Mouse (Mus musculus) forebrain, embryonic 10.5 days (tissue): Measurements from ENCODE around the gene Hal. TPM values are rescaled to one million over a fixed set of nuclear protein-coding genes. Genes with fewer than 3 reads are reported as not detected.

ENCODE experiments used
- DNase-seq: peaks from one replicate; pipeline ENCODE4 v3.0.0-alpha.2; 2017; ENCODE audit warnings: low spot score; ENCODE audit errors: extremely low spot score
- H3K27ac ChIP-seq: fragments of 300-500 bp; sonication (generic); 2 replicates; pipeline ENCODE4 v1.5.1; 2016; ENCODE audit warnings: mild to moderate bottlenecking
- H3K27me3 ChIP-seq: fragments of 300-500 bp; sonication (generic); 2 replicates; pipeline ENCODE4 v1.6.1; 2016; ENCODE audit warnings: mild to moderate bottlenecking; ENCODE audit not compliant: poor library complexity, severe bottlenecking
- H3K36me3 ChIP-seq: fragments of 300-500 bp; sonication (generic); replicated peaks from 2 replicates; pipeline ENCODE4 v1.6.1; 2016; ENCODE audit warnings: mild to moderate bottlenecking, moderate library complexity
- H3K4me1 ChIP-seq: fragments of 300-500 bp; sonication (generic); 2 replicates; pipeline ENCODE4 v1.6.1; 2016
- H3K4me3 ChIP-seq: fragments of 300-500 bp; sonication (generic); 2 replicates; pipeline ENCODE4 v1.5.1; 2016; ENCODE audit warnings: mild to moderate bottlenecking, moderate library complexity
- H3K9me3 ChIP-seq: fragments of 300-500 bp; sonication (generic); 2 replicates; pipeline ENCODE4 v1.6.1; 2016; ENCODE audit warnings: mild to moderate bottlenecking, moderate library complexity
- WGBS: fragments of 180-500 bp; shearing (Covaris S2); methylation state at CpG from one replicate; pipeline ENCODE4 v1.1.7; 2016; 5-methylcytosine and 5-hydroxymethylcytosine counted together
- polyA plus RNA-seq: library from polyadenylated mRNA; unstranded; fragments of >200 nt; fragmentation: Nextera tagmentation; extraction: Ambion mirVana; gene quantifications from 2 replicates; pipeline ENCODE4 v1.2.1, GENCODE M21; 2016

Gene Hal
- 0.12 and 0.26 TPM in 2 replicates for polyA plus RNA-seq

- Histone ChIP-seq H3K36me3 (peaks cover 21% of the 10 kb centered on the region), H3K27me3 (no peaks in the 10 kb centered on the region), H3K27ac (peak within 1 kb of the TSS; percentile 11; the same call in 1 of the 2 replicates), H3K4me3 (no peak within 1 kb of the TSS), H3K9me3 (no peaks in the 10 kb centered on the region), H3K4me1 (peaks cover 25% of the 10 kb centered on the region)
- 78% methylated on average over 17 of the region's 17 CpGs for WGBS
- DNase-seq, result no peak
Measured at GRCm38 (mm10) chr10:93488066-93488827, at the start of gene Hal. Gene Hal, plus strand, starts transcription at chr10:93488768.

- 91% methylated on average over 6 of the region's 6 CpGs for WGBS
- H3K27me3 ChIP-seq, result no peaks in the 10 kb centered on the region
Measured at GRCm38 (mm10) chr10:93441501-93441900, 47.1 kb upstream of the Hal start.

GRCm38 (mm10) chr10:93442183-93442582 is 46.4 kb upstream of the Hal start:
- no peak for DNase-seq
- Histone ChIP-seq H3K4me1 (peaks cover 4% of the 10 kb centered on the region), H3K27ac (no peak overlapping the region), H3K27me3 (no peaks in the 10 kb centered on the region), H3K36me3 (no peaks in the 10 kb centered on the region), H3K9me3 (no peaks in the 10 kb centered on the region), H3K4me3 (no peak overlapping the region)
- 85% methylated on average over 3 of the region's 3 CpGs for WGBS

More at GRCm38 (mm10) chr10:93441501-93441900, 47.1 kb upstream of the Hal start:
- Histone ChIP-seq H3K4me1 (peaks cover 4% of the 10 kb centered on the region), H3K4me3 (no peak overlapping the region), H3K36me3 (no peaks in the 10 kb centered on the region), H3K9me3 (no peaks in the 10 kb centered on the region), H3K27ac (no peak overlapping the region)
- DNase-seq, result no peak

- 86% methylated on average over 9 of the region's 9 CpGs for WGBS
- no peaks in the 10 kb centered on the region; the same call in 1 of the 2 replicates for H3K4me1 ChIP-seq
- no peaks in the 10 kb centered on the region for H3K9me3 ChIP-seq
- no peak overlapping the region for H3K4me3 ChIP-seq
- DNase-seq, result no peak
- H3K36me3 ChIP-seq, result no peaks in the 10 kb centered on the region
- no peak overlapping the region for H3K27ac ChIP-seq
- H3K27me3 ChIP-seq, result no peaks in the 10 kb centered on the region
Measured at GRCm38 (mm10) chr10:93444407-93444806, 44.2 kb upstream of the Hal start.

- WGBS, result 79% methylated on average over 10 of the region's 10 CpGs
- Histone ChIP-seq H3K27ac (no peak overlapping the region), H3K36me3 (no peaks in the 10 kb centered on the region), H3K4me3 (no peak overlapping the region), H3K27me3 (no peaks in the 10 kb centered on the region), H3K9me3 (no peaks in the 10 kb centered on the region), H3K4me1 (peaks cover 4% of the 10 kb centered on the region)
- DNase-seq, result no peak
Measured at GRCm38 (mm10) chr10:93447398-93447797, 41.2 kb upstream of the Hal start.

GRCm38 (mm10) chr10:93454652-93455014 is 33.9 kb upstream of the Hal start:
- no peaks in the 10 kb centered on the region for H3K9me3 ChIP-seq
- WGBS, result 86% methylated on average over 7 of the region's 7 CpGs

DNA sequence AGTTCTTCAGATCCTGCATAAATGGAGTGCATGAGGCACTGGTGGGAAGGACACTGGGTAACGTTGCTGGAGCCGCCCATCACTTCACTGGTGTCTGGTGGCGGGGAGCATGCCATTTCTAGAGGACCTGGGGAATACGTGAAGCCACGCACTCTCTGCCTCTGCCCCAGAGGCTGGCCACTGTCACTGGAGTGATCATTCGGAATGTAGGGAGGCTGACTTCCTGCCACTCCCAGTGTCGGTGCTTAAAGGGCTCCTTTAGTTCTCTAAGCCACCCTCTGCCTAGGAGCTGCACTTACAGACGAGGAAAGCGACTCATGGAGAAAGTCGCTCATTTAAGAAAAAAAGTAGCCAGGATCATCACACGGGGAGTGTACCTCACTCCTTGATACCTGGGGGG is 28.5 kb upstream of the Hal start:
- Histone ChIP-seq H3K27ac (no peak overlapping the region), H3K27me3 (no peaks in the 10 kb centered on the region), H3K9me3 (no peaks in the 10 kb centered on the region), H3K4me3 (no peak overlapping the region), H3K36me3 (peaks cover 54% of the 10 kb centered on the region), H3K4me1 (peaks cover 5% of the 10 kb centered on the region)
- WGBS, result 85% methylated on average over 11 of the region's 11 CpGs
- no peak for DNase-seq

More at GRCm38 (mm10) chr10:93454652-93455014, 33.9 kb upstream of the Hal start:
- H3K27me3 ChIP-seq, result no peaks in the 10 kb centered on the region
- peaks cover 25% of the 10 kb centered on the region for H3K4me1 ChIP-seq
- no peak for DNase-seq
- H3K36me3 ChIP-seq, result peaks cover 4% of the 10 kb centered on the region; the same call in 1 of the 2 replicates
- peak overlapping the region; percentile 81 for H3K4me3 ChIP-seq
- H3K27ac ChIP-seq, result no peak overlapping the region

- H3K4me1 ChIP-seq, result no peaks in the 10 kb centered on the region
- 90% methylated on average over 7 of the region's 7 CpGs for WGBS
- no peak for DNase-seq
- no peaks in the 10 kb centered on the region for H3K9me3 ChIP-seq
- no peak overlapping the region for H3K4me3 ChIP-seq
- H3K27me3 ChIP-seq, result no peaks in the 10 kb centered on the region
- peaks cover 82% of the 10 kb centered on the region for H3K36me3 ChIP-seq
- H3K27ac ChIP-seq, result no peak overlapping the region
Measured at GRCm38 (mm10) chr10:93462692-93463382, 25.7 kb upstream of the Hal start.

GRCm38 (mm10) chr10:93463611-93464010 is 25.0 kb upstream of the Hal start:
- DNase-seq, result no peak
- peaks cover 85% of the 10 kb centered on the region for H3K36me3 ChIP-seq
- WGBS, result 95% methylated on average over 13 of the region's 13 CpGs

DNA sequence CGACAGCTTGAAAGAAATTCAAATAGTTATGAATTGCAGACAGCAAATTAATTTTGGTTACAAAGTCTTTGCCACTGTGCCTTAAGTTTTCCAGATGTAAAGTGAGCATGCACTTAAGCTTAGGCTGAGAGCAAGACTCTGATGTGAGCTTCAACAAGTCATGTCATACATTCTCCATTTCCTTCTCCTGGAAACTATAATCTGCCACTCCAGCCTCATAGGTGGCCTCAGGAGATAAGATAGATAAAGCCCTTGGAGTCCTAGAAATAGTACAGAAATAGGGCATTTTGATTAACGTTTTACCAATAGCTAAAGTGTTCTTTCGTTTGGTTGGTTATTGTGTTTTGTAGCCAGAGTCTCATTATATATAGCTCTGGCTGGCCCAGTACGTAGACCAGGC is 21.3 kb upstream of the Hal start:
- 91% methylated on average over 4 of the region's 4 CpGs for WGBS

More at GRCm38 (mm10) chr10:93463611-93464010, 25.0 kb upstream of the Hal start:
- Histone ChIP-seq H3K27ac (no peak overlapping the region), H3K4me1 (no peaks in the 10 kb centered on the region), H3K4me3 (no peak overlapping the region), H3K27me3 (no peaks in the 10 kb centered on the region), H3K9me3 (no peaks in the 10 kb centered on the region)

DNA sequence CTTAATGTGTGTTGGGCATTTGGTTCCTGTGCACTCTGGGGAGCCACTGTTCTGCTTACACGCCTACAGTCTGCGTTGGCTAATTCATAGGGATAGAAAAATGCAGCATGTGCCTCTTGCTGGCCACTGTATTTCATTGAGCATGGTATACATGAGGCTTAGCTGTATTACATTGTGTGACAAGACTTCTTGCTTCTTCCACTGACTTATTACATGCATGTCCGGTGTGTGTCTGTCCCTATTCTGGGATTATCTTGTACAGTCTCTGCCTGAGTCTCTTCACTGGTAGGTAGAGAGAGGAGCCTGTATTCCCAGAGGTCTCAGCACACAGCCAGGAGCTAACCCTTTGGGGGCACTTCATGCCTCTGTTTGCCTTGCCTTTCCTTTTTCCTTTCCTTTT is 20.8 kb upstream of the Hal start:
- Histone ChIP-seq H3K4me3 (no peak overlapping the region), H3K9me3 (no peaks in the 10 kb centered on the region), H3K4me1 (no peaks in the 10 kb centered on the region), H3K36me3 (peaks cover 92% of the 10 kb centered on the region), H3K27ac (no peak overlapping the region), H3K27me3 (no peaks in the 10 kb centered on the region)
- no peak for DNase-seq
- 94% methylated on average over 3 of the region's 3 CpGs for WGBS

More for the DNA sequence above, 21.3 kb upstream of the Hal start:
- no peak for DNase-seq
- Histone ChIP-seq H3K9me3 (no peaks in the 10 kb centered on the region), H3K27ac (no peak overlapping the region), H3K27me3 (no peaks in the 10 kb centered on the region), H3K4me3 (no peak overlapping the region), H3K4me1 (no peaks in the 10 kb centered on the region), H3K36me3 (peaks cover 89% of the 10 kb centered on the region)

- WGBS, result 60% methylated on average over 11 of the region's 11 CpGs
- Histone ChIP-seq H3K4me3 (no peak overlapping the region), H3K27ac (no peak overlapping the region), H3K9me3 (no peaks in the 10 kb centered on the region), H3K27me3 (no peaks in the 10 kb centered on the region), H3K36me3 (peaks cover 93% of the 10 kb centered on the region), H3K4me1 (no peaks in the 10 kb centered on the region)
- peak; percentile 77 for DNase-seq
Measured at GRCm38 (mm10) chr10:93471415-93471814, 17.2 kb upstream of the Hal start.

DNA sequence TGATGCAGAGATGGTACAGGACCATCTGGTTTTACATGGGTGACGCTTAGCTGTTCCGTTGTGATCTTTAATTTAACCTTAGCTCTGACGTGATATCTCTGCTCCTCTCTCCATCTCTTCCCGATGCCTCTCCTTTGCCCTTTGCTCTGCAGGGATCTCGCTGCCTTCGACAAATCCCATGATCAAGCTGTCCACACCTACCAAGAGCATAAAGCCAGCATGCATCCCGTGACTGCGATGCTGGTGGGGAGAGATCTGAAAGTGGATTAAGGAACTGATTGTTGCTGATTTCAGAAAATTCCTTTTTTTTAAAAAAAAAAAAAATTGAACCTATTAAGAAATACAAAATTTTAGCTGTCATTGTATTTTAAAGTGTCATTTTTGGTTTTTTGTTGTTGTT is 4.1 kb upstream of the Hal start:
- peaks cover 59% of the 10 kb centered on the region for H3K36me3 ChIP-seq
- no peak for DNase-seq
- peaks cover 15% of the 10 kb centered on the region for H3K4me1 ChIP-seq
- no peaks in the 10 kb centered on the region for H3K9me3 ChIP-seq
- no peaks in the 10 kb centered on the region for H3K27me3 ChIP-seq
- no peak overlapping the region for H3K4me3 ChIP-seq
- 87% methylated on average over 8 of the region's 8 CpGs for WGBS
- H3K27ac ChIP-seq, result no peak overlapping the region
